Mouse (Mus musculus) kidney, embryonic 16.5 days (tissue): ENCODE data around the gene Slc5a10. TPM values are rescaled to one million over a fixed set of nuclear protein-coding genes. Genes with fewer than 3 reads are reported as not detected.

ENCODE experiments used
- ATAC-seq: fragments of 200-750 bp; cut with Nextera tagmentation; 2 replicates; pipeline ENCODE4 v1.8.0; 2017; ENCODE audit warnings: moderate TSS enrichment; ENCODE audit not compliant: low FRiP score, low TSS enrichment
- H3K27ac ChIP-seq: fragments of 300-500 bp; sonication (generic); 2 replicates; pipeline ENCODE4 v1.5.1; 2014; ENCODE audit warnings: low read length
- H3K27me3 ChIP-seq: fragments of 300-500 bp; sonication (generic); 2 replicates; pipeline ENCODE4 v1.6.1; 2014; ENCODE audit warnings: low read length, control low read depth, mixed read lengths; ENCODE audit not compliant: insufficient read depth
- H3K36me3 ChIP-seq: fragments of 300-500 bp; sonication (generic); 2 replicates; pipeline ENCODE4 v1.6.1; 2014; ENCODE audit warnings: low read length, control low read depth, mixed read lengths; ENCODE audit not compliant: insufficient read depth
- H3K4me1 ChIP-seq: fragments of 300-500 bp; sonication (generic); 2 replicates; pipeline ENCODE4 v1.6.1; 2014; ENCODE audit warnings: low read length, control low read depth, mixed read lengths; ENCODE audit not compliant: insufficient read depth
- H3K4me2 ChIP-seq: fragments of 300-500 bp; sonication (generic); replicated peaks from 2 replicates; pipeline ENCODE4 v1.6.1; 2014; ENCODE audit warnings: low read depth, low read length
- H3K4me3 ChIP-seq: fragments of 300-500 bp; sonication (generic); 2 replicates; pipeline ENCODE4 v1.5.1; 2014; ENCODE audit warnings: mild to moderate bottlenecking, low read length
- H3K9ac ChIP-seq: fragments of 300-500 bp; sonication (generic); replicated peaks from 2 replicates; pipeline ENCODE4 v1.6.1; 2014; ENCODE audit warnings: low read length
- H3K9me3 ChIP-seq: fragments of 300-500 bp; sonication (generic); 2 replicates; pipeline ENCODE4 v1.6.1; 2016; ENCODE audit warnings: low read length, control low read depth
- WGBS: fragments of 180-500 bp; shearing (Covaris S2); extraction: QIAGEN DNeasy Blood & Tissue Kit; methylation state at CpG from one replicate; pipeline ENCODE4 v1.1.7; 2014; 5-methylcytosine and 5-hydroxymethylcytosine counted together
- polyA plus RNA-seq: library from polyadenylated mRNA; unstranded; fragments of >200 nt; fragmentation: Nextera tagmentation; extraction: Ambion mirVana; gene quantifications from 2 replicates; pipeline ENCODE4 v1.2.1, GENCODE M21; 2015

The Slc5a10 gene
- polyA plus RNA-seq, 1 experiment from 2014 or later: 1.1 TPM

- WGBS: 85% methylated on average over 1 of the region's 1 CpGs
- ATAC-seq: no peak
- H3K36me3 ChIP-seq: peaks cover 65% of the 10 kb centered on the region
- no peaks in the 10 kb centered on the region for H3K27me3 ChIP-seq
- no peak overlapping the region for H3K9ac ChIP-seq
- no peak overlapping the region for H3K4me3 ChIP-seq
- H3K9me3 ChIP-seq: no peaks in the 10 kb centered on the region
- no peak overlapping the region for H3K4me2 ChIP-seq
- H3K4me1 ChIP-seq: no peaks in the 10 kb centered on the region
- H3K27ac ChIP-seq: no peak overlapping the region
Measured at GRCm38 (mm10) chr11:61737290-61737689, 16.7 kb upstream of the Slc5a10 start.

DNA sequence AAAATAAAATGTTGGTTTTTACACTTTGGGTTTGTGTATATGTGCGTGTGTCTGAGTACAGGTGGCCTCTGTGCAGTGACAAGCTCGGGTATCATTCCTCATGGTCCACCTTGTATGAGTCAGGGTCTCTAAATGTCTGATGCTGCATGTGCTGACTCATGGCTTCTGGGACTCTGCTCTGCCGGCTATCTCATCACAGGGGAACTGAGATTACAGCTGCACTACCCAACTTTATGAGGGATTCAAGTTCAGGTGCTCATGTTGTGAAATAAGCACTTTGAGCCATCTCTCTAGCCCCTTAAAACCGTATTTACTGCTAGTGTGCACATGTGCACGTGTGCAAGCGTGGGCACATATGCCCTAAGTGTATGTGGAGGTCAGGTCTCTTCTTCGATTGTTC is 12.0 kb upstream of the Slc5a10 start:
- H3K9me3 ChIP-seq: no peaks in the 10 kb centered on the region
- H3K27ac ChIP-seq: no peak overlapping the region
- H3K4me2 ChIP-seq: no peak overlapping the region
- no peak overlapping the region for H3K9ac ChIP-seq
- H3K27me3 ChIP-seq: no peaks in the 10 kb centered on the region
- H3K36me3 ChIP-seq: peaks cover 42% of the 10 kb centered on the region
- ATAC-seq: no peak
- H3K4me1 ChIP-seq: peaks cover 7% of the 10 kb centered on the region; the same call in 1 of the 2 replicates
- WGBS: 91% methylated on average over 7 of the region's 7 CpGs
- H3K4me3 ChIP-seq: no peak overlapping the region

DNA sequence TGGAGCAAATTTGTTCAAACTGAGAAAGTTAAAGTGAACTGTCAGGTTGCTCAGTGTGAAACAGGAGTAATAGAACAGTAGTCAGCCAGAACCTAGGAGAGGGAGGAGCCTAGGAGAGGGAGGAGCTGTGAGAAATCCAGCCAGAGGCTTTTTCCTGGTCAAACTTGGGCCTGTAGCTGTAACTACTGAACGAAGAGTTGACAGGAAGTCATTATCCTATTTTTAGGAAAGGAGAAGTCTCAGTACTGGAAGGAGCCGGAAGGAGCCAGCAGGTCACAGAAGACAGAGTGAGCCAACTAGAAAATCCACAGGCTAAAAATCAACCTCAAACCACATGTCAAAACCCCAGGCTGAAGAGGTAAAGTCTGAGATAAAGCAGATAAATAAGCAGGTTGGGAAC is 7.4 kb upstream of the Slc5a10 start:
- Histone ChIP-seq H3K9me3 (no peaks in the 10 kb centered on the region), H3K4me3 (no peak overlapping the region), H3K27ac (peak overlapping the region; percentile 25; the same call in 1 of the 2 replicates), H3K4me2 (no peak overlapping the region), H3K36me3 (peaks cover 18% of the 10 kb centered on the region), H3K4me1 (peaks cover 7% of the 10 kb centered on the region; the same call in 1 of the 2 replicates), H3K9ac (no peak overlapping the region), H3K27me3 (no peaks in the 10 kb centered on the region)
- 49% methylated on average over 2 of the region's 2 CpGs for WGBS
- no peak for ATAC-seq

DNA sequence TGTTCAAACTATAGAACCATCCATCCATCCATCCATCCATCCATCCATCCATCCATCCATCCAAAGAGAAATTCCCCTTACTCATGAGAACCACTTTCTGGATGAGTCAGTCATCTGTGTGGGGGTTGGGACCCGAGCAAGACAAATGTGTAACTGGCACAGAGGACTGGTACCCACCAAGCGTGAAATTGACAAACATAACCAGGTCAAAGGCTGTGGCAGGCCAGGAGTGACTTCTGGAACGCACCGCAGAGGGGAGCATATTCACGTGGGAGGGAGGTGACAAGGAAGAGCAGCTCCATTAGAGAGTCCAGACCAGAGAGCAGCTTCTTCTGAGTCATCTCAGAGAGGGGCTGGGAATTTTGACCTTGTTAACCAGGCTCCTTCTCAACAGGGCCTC is 1.5 kb upstream of the Slc5a10 start:
- Histone ChIP-seq H3K4me1 (no peaks in the 10 kb centered on the region), H3K4me3 (no peak overlapping the region), H3K27me3 (no peaks in the 10 kb centered on the region), H3K9me3 (no peaks in the 10 kb centered on the region), H3K9ac (no peak overlapping the region), H3K36me3 (peaks cover 4% of the 10 kb centered on the region; the same call in 1 of the 2 replicates), H3K4me2 (no peak overlapping the region), H3K27ac (no peak overlapping the region)
- 31% methylated on average over 5 of the region's 5 CpGs for WGBS
- ATAC-seq: peak; percentile 62; the same call in 1 of the 2 replicates

GRCm38 (mm10) chr11:61719826-61720225 is 800 bp downstream of the Slc5a10 start:
- H3K27ac ChIP-seq: no peak overlapping the region
- WGBS: 71% methylated on average over 8 of the region's 8 CpGs
- no peaks in the 10 kb centered on the region for H3K27me3 ChIP-seq
- no peaks in the 10 kb centered on the region for H3K4me1 ChIP-seq
- no peaks in the 10 kb centered on the region for H3K36me3 ChIP-seq
- no peaks in the 10 kb centered on the region for H3K9me3 ChIP-seq
- no peak overlapping the region for H3K9ac ChIP-seq
- no peak overlapping the region for H3K4me2 ChIP-seq
- no peak overlapping the region for H3K4me3 ChIP-seq
- no peak for ATAC-seq

GRCm38 (mm10) chr11:61719387-61719786 is 1.2 kb downstream of the Slc5a10 start:
- WGBS: 26% methylated on average over 3 of the region's 3 CpGs
- Histone ChIP-seq H3K27ac (no peak overlapping the region), H3K4me3 (no peak overlapping the region), H3K4me2 (no peak overlapping the region), H3K4me1 (no peaks in the 10 kb centered on the region), H3K9ac (no peak overlapping the region), H3K27me3 (no peaks in the 10 kb centered on the region), H3K36me3 (no peaks in the 10 kb centered on the region), H3K9me3 (no peaks in the 10 kb centered on the region)
- no peak for ATAC-seq

GRCm38 (mm10) chr11:61717990-61718389 is 2.6 kb downstream of the Slc5a10 start:
- Histone ChIP-seq H3K4me2 (no peak overlapping the region), H3K4me1 (no peaks in the 10 kb centered on the region), H3K27ac (no peak overlapping the region), H3K27me3 (no peaks in the 10 kb centered on the region), H3K36me3 (no peaks in the 10 kb centered on the region), H3K9me3 (no peaks in the 10 kb centered on the region), H3K9ac (no peak overlapping the region), H3K4me3 (no peak overlapping the region)
- ATAC-seq: no peak
- WGBS: 64% methylated on average over 5 of the region's 5 CpGs

DNA sequence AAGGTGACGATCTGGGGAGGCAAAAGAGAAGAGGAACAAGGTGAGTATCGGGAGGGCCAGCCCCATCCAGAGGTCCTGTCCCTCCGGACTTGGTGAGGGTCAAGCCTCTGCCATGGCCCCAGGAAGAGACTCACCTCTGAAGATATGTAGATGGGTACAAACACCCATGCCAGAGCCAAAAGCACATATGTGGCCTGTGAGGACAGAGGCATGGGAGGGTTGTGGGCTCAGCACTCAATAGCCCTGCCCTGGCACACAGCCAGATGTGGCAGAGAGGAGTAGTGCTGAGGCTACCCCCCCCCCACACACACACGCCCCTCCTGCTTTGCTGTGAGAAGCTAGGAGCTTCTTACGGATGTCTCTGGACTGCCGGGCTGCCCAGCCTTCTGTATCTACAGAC is 5.5 kb downstream of the Slc5a10 start:
- Histone ChIP-seq H3K27me3 (no peaks in the 10 kb centered on the region), H3K4me1 (no peaks in the 10 kb centered on the region), H3K27ac (no peak overlapping the region), H3K4me3 (no peak overlapping the region), H3K9ac (no peak overlapping the region), H3K9me3 (no peaks in the 10 kb centered on the region), H3K4me2 (no peak overlapping the region), H3K36me3 (no peaks in the 10 kb centered on the region)
- peak; percentile 17; the same call in 1 of the 2 replicates for ATAC-seq
- WGBS: 65% methylated on average over 6 of the region's 6 CpGs

DNA sequence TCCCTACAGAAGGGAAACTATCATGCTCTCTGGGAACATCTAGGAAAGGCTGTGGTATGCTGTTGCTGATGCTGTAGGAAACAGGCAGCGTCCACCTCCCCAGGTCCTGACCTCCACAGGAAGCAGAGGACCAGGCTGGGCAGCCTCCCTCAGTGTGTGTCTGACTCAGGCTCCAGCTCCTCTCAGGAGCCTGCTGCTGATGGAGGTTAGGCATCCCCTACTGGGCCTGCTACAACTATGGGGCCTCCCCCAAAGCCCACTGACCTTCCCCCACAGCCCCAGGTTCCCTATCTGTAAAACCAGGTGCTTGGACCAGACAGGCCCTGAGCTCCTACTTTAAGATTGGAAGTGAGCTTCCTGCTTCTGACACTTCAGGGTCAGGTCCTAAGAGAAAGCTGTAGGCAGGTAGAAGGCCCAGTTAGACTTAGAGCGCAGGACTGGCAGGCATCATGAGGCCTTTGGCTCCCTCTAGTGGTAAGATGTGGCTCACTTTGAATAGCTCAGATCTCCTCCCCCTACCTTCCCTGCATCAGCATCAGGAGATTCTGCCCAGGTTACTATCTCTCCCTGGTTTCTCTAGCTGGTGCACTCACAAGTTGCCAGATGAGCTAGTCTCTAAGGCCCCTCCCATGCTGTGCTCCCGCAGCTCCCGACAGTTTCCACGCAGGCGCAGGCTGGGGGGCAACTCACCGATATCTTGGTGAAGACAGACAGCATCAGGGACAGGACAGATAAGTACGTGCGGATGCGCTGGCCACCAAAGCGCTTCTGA is 6.1 kb downstream of the Slc5a10 start:
- Histone ChIP-seq H3K4me3 (no peak overlapping the region), H3K27ac (no peak overlapping the region), H3K9ac (0 out of 2 replicates have a peak overlapping the region, but pooled peaks have one; percentile 33), H3K4me1 (no peaks in the 10 kb centered on the region), H3K27me3 (no peaks in the 10 kb centered on the region), H3K9me3 (no peaks in the 10 kb centered on the region), H3K4me2 (no peak overlapping the region), H3K36me3 (no peaks in the 10 kb centered on the region)
- peak; percentile 73 for ATAC-seq
- WGBS: 48% methylated on average over 11 of the region's 11 CpGs

DNA sequence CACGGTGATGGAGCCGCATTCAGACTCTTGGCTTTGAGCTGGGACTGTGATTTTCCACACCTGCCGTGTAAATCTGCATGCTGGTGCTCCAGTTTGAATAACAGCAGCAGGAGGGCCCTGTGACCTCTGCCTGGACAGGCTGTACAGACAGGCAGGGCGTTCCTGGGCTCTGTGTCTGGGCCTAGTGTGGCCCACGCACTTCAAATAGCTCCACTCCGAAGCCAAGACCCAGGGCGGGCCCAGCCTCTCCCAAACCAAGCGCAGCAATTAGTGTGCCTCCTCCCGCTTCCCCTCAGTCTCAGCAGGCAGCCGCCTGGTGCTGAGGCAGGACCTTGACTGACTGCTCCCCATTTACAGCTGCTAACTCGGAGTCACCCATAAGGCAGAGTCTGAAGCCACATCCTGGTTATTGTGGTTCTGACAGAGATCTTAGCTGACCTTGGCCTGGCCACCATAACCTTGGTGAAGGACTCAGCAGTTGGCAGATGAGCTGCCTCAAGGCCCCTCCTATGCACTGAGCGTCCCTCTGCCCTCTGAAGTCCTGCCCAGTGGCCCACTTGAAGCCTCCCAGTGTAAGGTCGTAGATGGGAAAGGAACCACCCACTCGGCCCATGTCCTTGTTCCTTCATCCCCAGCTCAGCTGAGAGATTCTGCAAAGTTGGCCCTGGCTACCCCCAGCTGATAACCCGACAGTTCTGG is 7.3 kb downstream of the Slc5a10 start:
- Histone ChIP-seq H3K36me3 (no peaks in the 10 kb centered on the region), H3K4me1 (no peaks in the 10 kb centered on the region), H3K27me3 (no peaks in the 10 kb centered on the region), H3K4me3 (no peak overlapping the region), H3K9me3 (no peaks in the 10 kb centered on the region), H3K27ac (no peak overlapping the region), H3K9ac (no peak overlapping the region), H3K4me2 (no peak overlapping the region)
- ATAC-seq: no peak
- WGBS: 51% methylated on average over 15 of the region's 15 CpGs
